Mouse (Mus musculus): ENCODE measurements around the gene Syt12. TPM values are rescaled to one million over a fixed set of nuclear protein-coding genes. Genes with fewer than 3 reads are reported as not detected.

The Syt12 gene
- 0.82 and 1.5 TPM in 2 replicates for polyA plus RNA-seq (2015; fragmentation: Nextera tagmentation; extraction: Ambion mirVana)

DNA sequence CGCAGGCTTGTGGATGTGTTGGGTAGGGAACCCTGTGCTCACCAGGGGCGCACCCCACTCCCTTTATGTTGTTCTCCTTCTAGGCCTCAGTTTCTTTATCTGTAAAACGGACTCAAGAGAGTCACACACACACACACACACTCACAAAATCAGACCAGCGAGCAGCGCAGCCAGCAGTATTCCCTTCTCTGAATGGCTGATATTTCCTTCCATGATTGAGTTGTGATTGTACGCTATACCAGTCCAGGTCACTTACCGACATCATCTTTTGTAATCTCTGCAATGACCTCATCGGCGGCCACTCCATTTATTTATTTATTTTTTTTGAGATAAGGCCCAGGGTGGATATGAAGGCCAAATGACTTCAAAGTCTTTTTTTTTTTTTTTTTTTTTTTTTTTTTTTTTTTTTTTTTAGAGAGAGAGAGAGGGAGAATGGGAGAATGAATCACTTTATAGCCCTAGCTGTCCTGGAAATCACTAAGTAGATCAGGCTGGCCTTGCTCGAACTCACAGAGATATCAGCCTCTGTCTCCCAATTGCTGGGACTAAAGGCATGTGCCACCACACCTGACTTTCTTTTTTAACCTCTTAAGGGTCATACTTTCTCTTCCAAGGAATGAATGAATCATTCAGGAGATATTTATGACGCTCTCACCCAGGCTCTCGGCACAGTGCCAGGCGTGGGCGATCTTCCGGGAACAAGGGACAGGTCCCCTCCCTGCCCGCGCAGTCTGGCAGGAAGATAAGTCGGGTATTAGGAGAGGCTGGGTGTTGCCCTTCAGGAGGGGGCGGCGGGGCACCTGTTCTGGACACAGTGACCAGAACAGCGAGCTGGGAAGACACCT lies at the start of gene Syt12:
Syt12 (minus strand) TSS at position 103 of the 845 bp plus-strand sequence.
- no peak for DNase-seq (ENCODE audit: low spot score)

DNA sequence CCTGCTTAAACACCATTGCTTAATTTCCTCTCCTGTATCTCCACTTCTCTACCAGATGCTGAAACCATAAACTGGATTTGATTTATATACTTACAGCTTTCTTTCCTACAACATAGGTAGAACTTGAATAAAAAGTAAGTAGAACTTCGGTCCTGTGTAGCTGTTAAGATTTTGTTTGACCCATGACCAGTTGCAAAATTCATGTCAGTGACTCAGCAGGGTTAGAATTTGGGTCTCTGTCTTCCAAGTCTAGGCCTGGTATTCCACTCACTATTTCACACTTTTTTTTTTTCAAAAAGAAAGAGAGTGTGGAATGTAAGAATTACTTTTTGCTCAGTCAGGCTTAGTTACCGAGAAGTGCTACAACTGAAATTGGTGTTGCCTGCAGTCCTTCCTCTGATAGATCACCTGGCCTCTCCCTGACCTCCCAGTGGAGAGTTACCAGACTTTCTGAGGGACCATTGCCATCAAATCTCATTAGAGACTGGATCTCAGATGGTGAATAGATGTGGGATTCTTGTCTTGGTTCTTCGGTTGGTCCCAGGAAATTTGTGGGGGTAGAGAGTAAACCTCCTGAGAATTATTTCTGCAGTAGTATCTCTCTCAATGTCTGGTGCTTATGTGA lies 44.3 kb upstream of the Syt12 start:
- DNase-seq (ENCODE audit: low spot score) = no peak

DNA sequence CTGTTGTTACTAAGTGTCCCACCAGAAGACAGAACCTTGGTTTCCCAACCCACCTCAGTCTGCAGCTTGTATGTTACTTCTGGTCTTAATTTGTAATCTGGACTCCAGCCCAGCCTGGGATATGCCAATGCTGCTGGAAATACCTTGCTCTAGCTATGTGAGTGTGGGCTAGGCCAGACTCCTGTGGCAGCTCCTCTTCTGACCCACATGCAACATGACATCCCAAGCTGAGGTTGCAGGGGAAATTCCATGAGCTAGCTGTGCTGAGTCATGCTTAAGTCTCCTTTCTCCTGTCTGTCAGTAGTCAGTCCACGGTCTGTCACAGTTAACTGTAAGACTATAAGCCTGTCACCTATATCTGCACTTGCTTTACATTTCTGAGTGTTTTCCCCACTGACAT lies 40.2 kb upstream of the Syt12 start:
- no peak for DNase-seq (ENCODE audit: low spot score)

DNA sequence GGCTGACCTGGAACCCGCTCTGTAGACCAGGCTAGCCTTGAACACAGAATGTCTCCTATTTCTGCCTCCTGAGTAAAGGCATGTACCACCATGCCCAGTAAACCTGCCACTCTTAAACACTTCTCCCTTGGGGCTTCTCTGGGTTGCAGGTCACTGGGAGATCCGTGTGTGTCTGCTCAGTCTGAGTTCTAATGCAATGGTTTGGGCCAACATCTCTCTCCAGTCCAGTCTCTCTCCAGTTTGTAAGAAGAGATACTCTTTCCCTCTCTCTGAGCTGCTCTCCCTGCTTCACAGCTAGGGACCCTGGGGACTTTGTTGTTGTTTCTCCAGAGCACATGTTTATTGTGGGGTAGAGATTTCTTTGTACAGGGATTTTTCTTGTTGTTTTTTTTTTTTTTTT lies 39.0 kb upstream of the Syt12 start:
- DNase-seq (ENCODE audit: low spot score) = no peak

DNA sequence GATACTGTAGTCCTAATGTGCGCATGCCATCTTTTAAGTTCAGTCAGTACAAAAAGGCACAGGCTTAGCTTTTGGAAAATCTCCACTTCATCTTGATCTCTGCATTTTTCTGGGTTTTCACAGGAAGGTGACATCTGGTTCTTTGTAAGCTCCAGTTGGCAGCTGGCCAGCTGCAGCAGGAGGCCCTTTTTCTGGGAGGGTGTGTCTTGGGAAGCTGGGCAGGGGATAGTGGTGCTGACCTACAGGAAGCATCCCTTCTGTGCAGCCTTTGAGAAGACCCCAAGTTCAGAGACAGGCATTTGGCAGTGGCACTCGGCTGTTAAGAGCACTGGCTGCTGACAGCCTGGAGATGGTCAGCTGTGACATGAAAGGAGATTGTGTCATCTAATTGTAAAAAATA lies 38.5 kb upstream of the Syt12 start:
- DNase-seq (ENCODE audit: low spot score) = no peak

DNA sequence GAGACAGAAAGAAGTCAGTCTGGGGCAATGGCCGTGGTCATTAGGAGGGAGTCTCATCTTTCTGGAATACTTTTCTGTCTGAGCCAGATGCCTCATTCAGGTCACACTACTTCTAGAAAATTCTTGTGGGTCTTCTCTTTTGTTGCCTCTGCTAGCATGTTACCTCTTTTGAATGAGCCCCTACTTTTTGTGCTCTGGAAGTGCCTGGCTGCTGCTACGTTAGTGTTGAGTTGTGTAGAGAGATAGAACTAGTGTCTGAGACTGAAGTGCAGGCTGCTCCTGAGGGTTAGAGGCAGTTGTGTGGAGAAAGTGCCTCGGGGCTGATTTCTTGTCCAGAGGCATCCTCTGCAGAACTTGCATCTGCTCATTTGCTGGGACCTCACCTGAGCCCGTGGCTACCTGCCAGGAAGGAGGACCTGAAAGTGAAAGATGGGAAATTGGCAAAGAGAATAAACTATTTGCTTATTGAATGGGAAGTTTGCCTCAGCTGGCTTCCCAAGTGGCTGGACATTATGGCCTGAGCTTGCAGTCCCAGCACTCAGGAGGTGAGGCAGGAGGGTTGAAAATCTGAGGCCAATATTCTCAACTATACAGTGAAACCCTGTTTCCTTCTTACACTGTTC lies 36.1 kb upstream of the Syt12 start:
- no peak for DNase-seq (ENCODE audit: low spot score)

DNA sequence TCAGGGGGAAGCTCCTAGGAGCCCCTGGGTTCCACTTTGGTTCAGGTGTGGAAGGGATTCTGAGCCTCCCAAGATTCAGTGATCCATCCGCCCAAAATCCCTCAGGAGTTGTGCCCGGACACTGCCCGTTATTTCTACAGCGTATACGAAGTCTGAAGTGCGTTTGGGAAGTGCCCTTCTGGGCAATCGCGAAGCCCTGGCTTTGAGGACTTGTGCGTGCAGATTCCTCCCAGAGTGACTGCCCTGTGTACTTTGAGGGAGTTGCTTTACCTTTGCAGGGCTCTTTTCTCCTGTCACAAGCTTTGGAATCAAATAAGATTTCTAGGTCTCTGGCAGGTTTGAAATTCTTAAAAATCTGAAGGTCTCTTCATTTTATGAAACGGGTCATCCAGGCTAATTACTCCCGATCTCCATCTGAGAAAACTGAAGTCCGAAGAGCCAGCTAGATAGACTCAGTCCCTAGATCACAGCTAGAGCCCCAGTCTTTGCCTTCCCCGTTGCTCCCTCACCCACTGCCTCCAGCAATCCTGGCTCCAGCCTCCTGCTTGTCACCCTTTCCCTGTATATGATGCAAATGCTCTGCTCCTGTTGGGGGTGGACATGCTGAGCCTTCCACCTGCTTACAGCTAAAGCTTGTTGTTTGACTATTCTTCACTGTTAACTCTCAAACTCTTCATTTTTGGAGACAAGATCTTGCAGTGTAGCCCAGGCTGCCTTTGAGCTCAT lies 34.0 kb upstream of the Syt12 start:
- DNase-seq (ENCODE audit: low spot score) = no peak

DNA sequence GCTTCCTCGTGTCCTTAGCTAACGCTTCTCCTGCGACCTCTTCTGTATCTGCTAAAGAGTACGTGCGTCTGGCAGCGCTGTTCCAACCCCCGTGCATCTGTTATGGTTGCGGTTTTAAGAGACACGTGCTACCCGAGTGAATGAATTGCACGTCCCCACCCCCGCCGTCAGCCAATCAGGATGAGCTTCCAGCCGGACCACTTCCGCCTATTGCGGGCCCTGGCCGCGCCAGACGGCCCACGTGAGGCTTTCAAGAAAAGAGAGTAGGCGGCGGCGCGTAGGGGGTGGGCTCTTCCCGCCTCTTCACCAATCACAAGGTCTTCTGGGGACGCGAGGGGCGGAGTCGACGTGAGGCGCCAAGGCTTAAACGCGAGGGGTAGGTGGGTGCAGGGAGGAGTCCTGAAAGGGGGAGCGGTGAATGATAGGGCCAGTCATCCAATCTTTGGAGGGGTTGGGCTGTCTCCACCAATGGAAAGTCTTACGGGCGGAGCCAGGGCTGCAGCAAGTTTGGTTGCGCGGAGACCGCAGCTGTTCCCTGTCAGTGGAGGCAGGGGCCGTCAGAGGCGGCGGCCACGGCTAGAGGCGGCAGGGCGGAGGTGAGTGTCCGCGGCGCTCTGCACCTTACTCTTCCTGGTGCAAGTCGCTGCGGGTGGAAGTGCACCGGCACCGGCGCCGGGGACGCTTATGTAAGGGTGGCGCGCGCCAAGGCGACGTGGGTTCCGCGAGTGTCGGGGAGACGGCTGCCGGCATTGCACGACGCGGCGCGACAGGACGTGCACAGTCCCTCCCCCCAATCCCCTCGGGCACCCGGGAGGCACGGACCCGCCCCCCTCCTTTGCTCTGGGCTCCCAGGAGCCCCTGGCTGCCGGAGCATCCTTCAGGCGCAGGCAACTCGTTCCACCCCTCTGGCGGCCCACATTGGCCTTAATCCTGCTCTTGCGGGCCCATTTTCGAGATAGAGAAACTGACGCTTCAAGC lies 33.0 kb upstream of the Syt12 start, which contains the start of gene Pcx:
Pcx (plus strand) TSS at position 487 of the 978 bp plus-strand sequence.
- DNase-seq (ENCODE audit: low spot score) = peak; percentile 100

DNA sequence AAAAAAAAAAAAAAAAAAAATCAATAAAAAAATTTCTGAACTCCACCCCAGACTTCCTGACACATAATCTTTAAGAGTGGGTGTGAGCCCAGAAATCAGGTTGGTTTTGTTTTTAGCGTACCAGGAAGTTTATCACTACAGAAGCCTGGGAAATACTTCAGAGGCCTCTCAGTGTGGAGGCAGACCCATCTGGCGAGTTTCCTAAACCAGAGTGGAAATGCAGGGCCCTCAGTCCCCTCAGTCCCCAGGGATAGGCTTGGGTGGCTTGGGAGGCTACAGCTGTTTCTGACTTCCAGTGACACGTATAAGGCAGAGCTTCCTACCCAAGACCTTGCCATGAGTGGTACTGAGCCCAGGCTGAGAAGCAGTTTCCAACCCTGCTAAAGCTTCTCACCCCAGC lies 30.5 kb upstream of the Syt12 start:
- DNase-seq (ENCODE audit: low spot score) = no peak

DNA sequence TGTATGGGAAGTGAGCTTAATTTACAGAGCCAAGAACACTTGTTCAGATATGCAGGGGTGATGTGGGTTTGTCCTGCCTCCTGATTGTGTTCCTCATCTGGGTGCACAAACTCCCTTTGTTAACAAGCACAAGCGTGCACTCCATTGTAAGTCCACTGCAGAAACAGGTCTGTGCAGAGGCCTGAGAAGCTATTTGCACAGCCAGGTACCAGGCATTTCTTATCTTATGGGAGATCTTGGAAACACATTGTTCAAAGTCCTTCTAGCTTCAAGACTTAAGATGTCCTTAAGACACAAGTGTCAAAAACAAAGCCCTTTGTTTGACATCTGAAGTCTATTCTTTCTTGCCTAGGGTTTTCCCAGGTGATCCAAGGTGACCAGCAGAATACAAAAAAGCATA lies 27.6 kb upstream of the Syt12 start:
- DNase-seq (ENCODE audit: low spot score) = no peak

DNA sequence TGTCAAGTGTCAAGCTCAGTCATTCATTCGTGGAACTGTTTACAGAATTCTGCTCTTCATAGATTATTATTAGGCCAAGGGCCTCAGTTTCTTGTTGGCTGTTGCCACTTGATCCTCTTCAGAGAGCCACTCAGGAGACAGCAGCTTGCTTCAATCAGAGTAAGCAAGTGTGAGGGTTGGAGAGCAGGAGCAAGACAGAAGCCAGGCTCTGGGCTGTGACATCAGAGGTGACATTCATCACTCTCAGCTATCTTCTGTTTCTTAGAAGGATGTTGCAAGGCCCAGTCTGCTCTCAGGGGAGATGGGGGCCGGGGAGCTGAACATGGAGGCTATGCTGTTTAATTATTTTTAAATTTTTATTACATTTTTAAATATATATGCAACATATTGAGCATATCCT lies 25.5 kb upstream of the Syt12 start:
- no peak for DNase-seq (ENCODE audit: low spot score)

DNA sequence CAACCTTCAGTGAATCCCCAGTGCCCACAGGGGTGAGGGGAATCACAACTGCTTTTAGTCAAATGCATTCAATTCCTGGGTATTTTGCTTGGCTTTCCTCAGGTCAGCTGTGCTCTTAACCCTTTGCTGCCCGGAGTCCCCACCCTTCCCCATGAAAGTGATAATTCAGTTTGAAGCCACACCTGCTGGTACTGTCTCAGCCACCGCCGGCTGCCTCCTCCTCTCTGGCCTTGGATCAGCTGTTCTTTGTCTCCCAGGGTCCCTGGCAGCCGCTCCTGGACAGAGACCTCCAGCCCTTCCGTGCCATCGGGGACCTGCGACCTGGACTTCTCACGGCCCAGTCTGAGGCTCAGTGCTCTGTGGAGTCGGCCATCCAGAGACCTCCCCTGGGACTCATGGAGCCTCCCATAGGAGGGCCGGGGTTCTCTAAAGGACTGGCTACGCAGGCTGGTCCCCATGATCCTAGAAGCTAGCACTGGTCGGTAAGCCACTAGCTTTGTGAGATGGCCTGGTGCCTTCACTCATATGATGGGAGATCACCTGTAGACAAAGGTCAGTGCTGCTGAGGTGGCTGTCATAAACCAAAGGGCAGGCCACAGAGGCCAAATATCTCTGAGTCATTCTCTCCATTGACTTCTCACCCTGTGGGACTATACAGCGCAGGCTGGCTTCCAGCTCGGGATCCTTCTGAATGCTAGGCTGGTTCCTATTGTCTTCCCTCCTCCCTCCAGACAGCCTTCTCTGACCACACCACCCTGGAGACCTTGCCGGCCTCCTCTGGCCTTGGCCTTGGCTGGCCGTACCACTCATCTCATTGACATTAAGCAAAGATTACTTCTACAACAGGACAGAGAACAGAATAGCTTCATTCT lies 21.1 kb upstream of the Syt12 start, which contains the start of gene 2010003K11Rik:
2010003K11Rik (minus strand) TSS at position 522 of the 872 bp plus-strand sequence.
- no peak for DNase-seq (ENCODE audit: low spot score)

DNA sequence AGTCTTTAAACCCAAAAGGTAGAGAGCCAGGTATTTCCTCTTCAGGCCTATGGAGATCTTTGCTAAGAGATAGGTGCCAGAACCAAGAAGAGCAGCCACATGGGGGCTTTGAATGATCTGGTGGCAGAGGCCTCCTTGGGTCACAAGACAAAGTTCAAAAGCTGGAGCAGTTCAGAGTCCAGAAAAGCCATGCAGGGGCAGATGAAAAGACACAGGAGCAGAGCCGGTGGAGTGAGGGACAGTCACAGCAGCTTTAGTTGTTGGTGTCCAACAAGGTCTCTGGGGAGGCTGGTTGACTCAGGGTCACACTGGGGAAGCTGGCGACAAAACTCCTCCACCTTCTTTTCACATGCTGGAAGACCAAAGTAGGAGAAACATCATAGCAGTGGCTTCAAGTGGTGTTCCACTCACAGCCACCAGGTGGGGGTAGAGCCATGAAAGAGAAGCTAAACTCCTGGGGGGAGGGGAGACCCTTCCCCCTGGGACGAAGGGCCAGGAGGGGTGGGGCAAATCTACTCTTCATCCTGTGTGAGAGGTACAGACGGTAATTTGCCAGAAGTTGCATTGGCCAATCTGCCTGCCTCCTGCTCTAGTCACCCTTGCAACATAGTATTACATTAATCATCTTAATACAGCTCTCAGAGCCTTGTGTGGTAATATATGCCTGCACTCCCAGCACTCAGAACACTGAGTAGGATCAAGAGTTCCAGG lies 20.2 kb upstream of the Syt12 start:
- DNase-seq (ENCODE audit: low spot score) = peak; percentile 81

DNA sequence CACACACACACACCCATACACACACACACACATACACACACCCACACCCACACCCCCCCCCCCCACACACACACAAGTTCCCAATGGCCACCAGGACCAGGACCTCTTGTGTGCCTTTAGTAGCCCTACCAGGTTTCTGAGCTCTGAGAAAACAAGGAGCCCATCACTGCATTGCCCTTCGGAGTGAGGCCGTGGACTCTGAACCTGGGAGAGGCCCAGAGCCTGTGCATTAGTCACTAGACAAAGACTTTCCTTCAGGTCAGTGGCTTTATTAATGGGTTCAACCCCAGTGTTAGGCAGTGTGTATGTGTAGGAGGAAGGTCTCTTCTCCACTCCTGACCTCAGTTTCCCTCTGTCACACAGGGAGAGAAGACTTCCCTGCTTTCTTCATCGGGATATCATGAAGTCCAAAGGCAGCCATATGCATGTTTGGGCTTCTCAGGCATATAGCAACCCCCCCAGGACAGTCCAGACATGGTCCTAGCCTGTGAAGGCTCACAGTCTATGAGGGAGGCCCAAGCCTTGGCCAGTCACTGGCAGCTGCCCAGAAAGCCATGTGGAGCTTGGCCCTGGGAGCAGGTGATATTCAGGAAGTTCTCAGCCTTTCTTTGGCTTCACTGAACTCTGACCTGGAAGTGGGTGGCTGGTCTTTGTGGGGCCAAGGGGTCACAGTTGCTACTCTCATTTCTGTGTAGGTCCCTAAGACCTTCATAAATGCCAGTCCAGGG lies 19.5 kb upstream of the Syt12 start:
- no peak for DNase-seq (ENCODE audit: low spot score)

DNA sequence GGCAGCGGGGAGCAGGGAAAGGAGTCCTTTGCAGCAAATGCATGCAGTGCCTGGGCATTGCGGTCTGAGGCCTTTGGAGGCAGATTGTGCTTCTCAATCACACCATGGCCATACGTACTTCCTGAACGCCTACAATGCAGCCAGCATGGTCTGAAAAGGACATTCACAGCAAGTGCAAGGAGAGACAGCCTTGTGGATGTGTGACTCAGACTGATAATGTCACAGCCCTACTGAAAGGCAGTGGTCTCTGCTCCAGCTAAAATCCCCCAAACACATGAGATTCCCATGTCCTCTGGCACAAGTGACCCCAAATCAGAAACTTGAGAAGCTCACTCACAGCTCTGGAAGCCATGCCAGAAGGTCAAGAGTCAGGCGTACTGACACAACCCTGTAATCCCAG lies 18.6 kb upstream of the Syt12 start:
- DNase-seq (ENCODE audit: low spot score) = no peak

DNA sequence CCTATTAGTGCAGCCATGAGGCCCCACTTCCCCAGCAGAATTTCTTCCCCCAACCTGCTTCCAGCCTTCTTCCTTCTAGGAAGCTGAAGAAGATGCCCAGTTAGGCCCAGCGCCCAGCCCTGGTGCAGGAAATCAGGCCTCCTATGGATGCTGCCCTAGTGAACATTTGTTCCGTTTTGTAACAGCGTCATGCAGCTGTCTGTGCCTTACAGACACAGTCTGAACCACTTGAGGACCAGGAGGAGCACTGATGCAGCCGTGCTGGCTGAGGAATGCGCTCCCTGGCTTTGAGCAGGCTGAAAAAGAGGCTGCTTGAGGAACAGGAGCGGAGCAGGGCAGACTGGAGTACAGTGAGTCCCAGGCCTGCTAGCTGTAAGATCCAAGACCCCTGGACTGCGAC lies 17.5 kb upstream of the Syt12 start:
- DNase-seq (ENCODE audit: low spot score) = no peak

DNA sequence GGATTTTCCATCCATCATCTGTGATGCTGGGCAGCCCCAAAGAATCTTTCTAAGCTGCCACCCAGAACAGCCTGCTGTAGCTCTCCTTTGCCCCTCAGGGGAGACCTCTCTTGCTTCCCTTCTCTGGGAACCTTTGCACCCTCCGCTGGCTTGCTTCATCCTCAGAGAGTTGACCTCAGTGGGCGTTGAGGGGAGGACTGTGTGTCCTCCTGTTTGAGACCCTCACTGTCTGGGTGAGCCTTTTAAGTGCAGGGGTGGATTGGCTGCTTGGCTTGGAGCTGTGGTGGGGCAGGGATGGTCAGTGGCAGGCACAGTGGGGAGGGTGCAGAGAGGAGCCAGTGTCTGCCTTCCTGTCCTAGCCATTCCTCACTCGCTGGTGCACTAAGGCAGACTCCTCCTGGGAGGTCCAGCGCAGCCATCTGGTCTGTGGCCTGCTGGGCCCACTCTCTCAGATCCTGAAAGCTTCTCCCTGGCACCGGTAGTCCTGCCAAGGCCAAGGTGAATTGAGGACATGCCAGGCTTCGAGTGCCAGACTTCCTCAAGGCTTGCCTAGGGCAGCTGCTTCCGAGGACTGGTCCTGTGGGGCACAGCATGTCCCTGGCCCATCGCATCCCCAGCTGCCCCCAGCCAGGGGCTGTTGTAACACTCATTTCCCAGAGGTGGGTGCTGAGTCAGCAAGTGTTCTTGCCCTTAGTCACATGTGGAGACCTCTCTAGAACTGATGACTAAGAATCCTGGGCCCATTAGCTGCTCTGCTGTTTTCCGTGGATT lies 15.5 kb upstream of the Syt12 start:
- no peak for DNase-seq (ENCODE audit: low spot score)
